Mouse (Mus musculus) spleen, adult 2 months (tissue): Measurements from ENCODE around the gene Garnl3. TPM values are rescaled to one million over a fixed set of nuclear protein-coding genes. Genes with fewer than 3 reads are reported as not detected.

Experiments used
- DNase-seq, 2 experiments: peaks; one replicate each; pipeline versions ENCODE4 v3.0.0 to v3.0.0-alpha.2; 2012 to 2021; ENCODE audit warnings: low spot score in 2 of 2, low read depth in 1 of 2
- H3K27ac ChIP-seq: fragments of 200-500 bp; 2 replicates; pipeline ENCODE4 v1.5.1; 2012; ENCODE audit warnings: low read length, inconsistent platforms; ENCODE audit not compliant: insufficient read depth
- H3K27me3 ChIP-seq: fragments of 200-500 bp; 2 replicates; pipeline ENCODE4 v1.6.1; 2012; ENCODE audit warnings: mild to moderate bottlenecking, moderate library complexity, low read length, inconsistent platforms; ENCODE audit not compliant: control insufficient read depth, insufficient read depth
- H3K36me3 ChIP-seq: fragments of 200-500 bp; 2 replicates; pipeline ENCODE4 v1.6.1; 2012; ENCODE audit warnings: mild to moderate bottlenecking, low read length, inconsistent platforms; ENCODE audit not compliant: control insufficient read depth, insufficient read depth
- H3K4me1 ChIP-seq: fragments of 200-500 bp; 2 replicates; pipeline ENCODE4 v1.6.1; 2011; ENCODE audit warnings: inconsistent platforms; ENCODE audit not compliant: control insufficient read depth, insufficient read depth, insufficient read length
- H3K4me3 ChIP-seq: fragments of 200-500 bp; 2 replicates; pipeline ENCODE4 v1.5.1; 2011; ENCODE audit warnings: mild to moderate bottlenecking, inconsistent platforms; ENCODE audit not compliant: insufficient read depth, insufficient read length; ENCODE audit errors: extremely low read depth
- CTCF ChIP-seq: fragments of 200-500 bp; IDR thresholded peaks from 2 replicates; pipeline ENCODE4 v1.5.1; 2011; ENCODE audit warnings: mild to moderate bottlenecking, inconsistent platforms; ENCODE audit not compliant: insufficient read depth, insufficient read length, insufficient replicate concordance; ENCODE audit errors: extremely low read depth
- POLR2A ChIP-seq: fragments of 200-500 bp; IDR thresholded peaks from 2 replicates; pipeline ENCODE4 v1.6.1; 2011; ENCODE audit warnings: low read depth, low read length, inconsistent platforms
- WGBS: fragments of 180-500 bp; shearing (Covaris S2); methylation state at CpG from one replicate; pipeline ENCODE4 v1.1.7; 2018; 5-methylcytosine and 5-hydroxymethylcytosine counted together
- polyA plus RNA-seq: library from polyadenylated mRNA; depleted of rRNA; stranded (reverse); fragments of >200 nt; gene quantifications from 2 replicates; pipeline ENCODE4 v1.2.3, GENCODE M21; 2012

The Garnl3 gene
- polyA plus RNA-seq, 1 experiment: 1.9 TPM

DNA sequence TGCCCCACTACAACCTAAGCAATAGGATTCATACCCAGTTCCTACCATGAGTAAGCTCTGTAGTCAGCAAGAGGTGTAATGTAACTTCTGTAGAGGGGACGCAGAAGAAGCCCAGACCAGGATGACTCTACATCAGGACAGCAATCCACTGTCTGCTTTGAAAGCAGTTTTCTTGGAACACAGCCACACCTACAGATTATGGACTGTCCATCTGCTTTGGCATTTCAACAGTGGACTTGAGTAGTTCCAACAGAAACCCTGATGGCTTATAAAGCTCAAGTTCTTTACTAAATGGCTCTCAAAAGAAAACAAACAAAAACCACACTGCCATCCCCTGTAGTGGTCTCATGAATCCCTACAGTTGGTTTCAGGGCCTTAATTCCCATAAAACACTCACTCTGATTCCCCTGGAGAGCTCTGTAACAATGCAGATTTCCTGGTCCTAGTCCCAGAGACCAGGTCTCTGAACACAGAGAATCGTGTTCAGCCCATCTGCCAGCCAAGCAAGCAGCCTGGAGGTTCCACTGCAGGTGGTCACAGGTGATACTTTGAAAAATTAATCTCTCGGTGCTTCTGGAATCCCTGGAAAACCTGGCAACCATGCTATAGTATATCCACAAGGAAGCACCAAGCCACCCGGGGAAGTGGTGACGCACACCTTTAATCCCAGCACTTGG, 42.0 kb downstream of the Garnl3 start:
- no peak for DNase-seq
- TF ChIP-seq CTCF (no peak), POLR2A (no peak)
- 83% methylated on average over 5 of the region's 5 CpGs for WGBS
- H3K27ac ChIP-seq: no peak overlapping the region
- H3K4me1 ChIP-seq: no peaks in the 10 kb centered on the region
- no peak overlapping the region for H3K4me3 ChIP-seq
- H3K36me3 ChIP-seq: no peaks in the 10 kb centered on the region
- no peaks in the 10 kb centered on the region for H3K27me3 ChIP-seq

- H3K27me3 ChIP-seq: no peaks in the 10 kb centered on the region
- no peaks in the 10 kb centered on the region for H3K36me3 ChIP-seq
- no peak for TF ChIP-seq CTCF
- no peak for TF ChIP-seq POLR2A
- no peak overlapping the region for H3K27ac ChIP-seq
- no peaks in the 10 kb centered on the region for H3K4me1 ChIP-seq
- WGBS: 91% methylated on average over 7 of the region's 7 CpGs
- no peak for DNase-seq
- H3K4me3 ChIP-seq: no peak overlapping the region
Measured at GRCm38 (mm10) chr2:33086671-33087363, 44.6 kb downstream of the Garnl3 start.

DNA sequence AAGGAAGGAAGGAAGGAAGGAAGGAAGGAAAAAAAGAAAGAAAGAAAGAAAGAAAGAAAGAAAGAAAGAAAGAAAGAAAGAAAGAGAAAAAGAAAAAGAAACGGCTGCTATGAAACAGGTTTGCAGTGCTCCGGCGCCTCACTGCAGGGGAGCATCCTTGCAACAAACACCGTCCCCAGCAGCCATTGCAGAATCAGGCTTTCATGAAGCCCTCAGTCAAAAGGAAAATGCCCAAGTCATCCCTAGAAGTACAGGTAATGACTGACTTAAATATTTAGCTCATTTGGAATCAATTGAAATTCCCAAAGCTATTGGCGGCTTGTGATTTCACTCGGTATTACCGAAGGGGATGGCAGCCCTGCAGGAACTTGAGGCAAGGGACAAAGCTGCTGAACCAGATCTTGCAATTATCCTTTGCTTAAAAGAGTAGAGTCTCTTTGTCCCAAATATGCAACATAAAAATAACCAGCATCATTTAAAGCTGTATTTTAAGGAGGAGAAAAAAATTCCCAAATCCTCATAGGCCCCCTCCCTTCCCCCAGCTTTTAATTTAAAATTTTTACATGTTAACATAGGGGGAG, 45.3 kb downstream of the Garnl3 start:
- H3K4me3 ChIP-seq: no peak overlapping the region
- no peak for DNase-seq
- no peaks in the 10 kb centered on the region for H3K4me1 ChIP-seq
- no peak overlapping the region for H3K27ac ChIP-seq
- H3K36me3 ChIP-seq: no peaks in the 10 kb centered on the region
- H3K27me3 ChIP-seq: no peaks in the 10 kb centered on the region
- TF ChIP-seq CTCF (no peak), POLR2A (no peak)
- 86% methylated on average over 7 of the region's 7 CpGs for WGBS

DNA sequence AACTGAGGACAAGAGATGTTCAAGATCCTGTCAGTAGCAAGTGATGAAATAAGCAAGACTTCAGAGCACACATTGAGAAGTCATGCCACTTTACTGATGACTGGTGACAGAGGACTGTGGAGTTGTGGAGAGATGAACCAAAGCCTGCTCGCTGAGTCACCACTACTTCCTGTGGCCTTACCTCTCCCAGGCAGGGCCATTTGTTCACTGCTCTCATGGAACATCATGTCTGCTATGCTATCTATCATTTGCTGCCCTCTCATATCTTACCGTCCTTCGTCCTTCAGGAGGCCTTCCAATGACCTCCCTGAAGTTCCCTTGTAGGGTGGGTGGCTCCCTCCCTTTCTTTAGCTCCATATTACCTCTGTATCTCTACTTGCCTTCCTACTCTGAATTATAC, 47.2 kb downstream of the Garnl3 start:
- no peak overlapping the region for H3K27ac ChIP-seq
- H3K27me3 ChIP-seq: no peaks in the 10 kb centered on the region
- no peak for DNase-seq
- WGBS: 78% methylated on average over 3 of the region's 3 CpGs
- TF ChIP-seq POLR2A (no peak), CTCF (no peak)
- no peaks in the 10 kb centered on the region for H3K36me3 ChIP-seq
- H3K4me1 ChIP-seq: no peaks in the 10 kb centered on the region
- no peak overlapping the region for H3K4me3 ChIP-seq

GRCm38 (mm10) chr2:33080166-33080565, 51.3 kb downstream of the Garnl3 start:
- no peaks in the 10 kb centered on the region for H3K27me3 ChIP-seq
- no peak overlapping the region for H3K27ac ChIP-seq
- H3K36me3 ChIP-seq: no peaks in the 10 kb centered on the region
- H3K4me1 ChIP-seq: no peaks in the 10 kb centered on the region
- no peak for TF ChIP-seq POLR2A
- no peak for TF ChIP-seq CTCF
- DNase-seq: no peak
- H3K4me3 ChIP-seq: no peak overlapping the region
- WGBS: 84% methylated on average over 4 of the region's 4 CpGs

- TF ChIP-seq POLR2A (no peak), CTCF (no peak)
- Histone ChIP-seq H3K4me1 (no peaks in the 10 kb centered on the region), H3K4me3 (no peak overlapping the region), H3K27ac (no peak overlapping the region), H3K27me3 (no peaks in the 10 kb centered on the region), H3K36me3 (no peaks in the 10 kb centered on the region)
- 43% methylated on average over 3 of the region's 3 CpGs for WGBS
- no peak for DNase-seq
Measured at GRCm38 (mm10) chr2:33077252-33077651, 54.2 kb downstream of the Garnl3 start.

DNA sequence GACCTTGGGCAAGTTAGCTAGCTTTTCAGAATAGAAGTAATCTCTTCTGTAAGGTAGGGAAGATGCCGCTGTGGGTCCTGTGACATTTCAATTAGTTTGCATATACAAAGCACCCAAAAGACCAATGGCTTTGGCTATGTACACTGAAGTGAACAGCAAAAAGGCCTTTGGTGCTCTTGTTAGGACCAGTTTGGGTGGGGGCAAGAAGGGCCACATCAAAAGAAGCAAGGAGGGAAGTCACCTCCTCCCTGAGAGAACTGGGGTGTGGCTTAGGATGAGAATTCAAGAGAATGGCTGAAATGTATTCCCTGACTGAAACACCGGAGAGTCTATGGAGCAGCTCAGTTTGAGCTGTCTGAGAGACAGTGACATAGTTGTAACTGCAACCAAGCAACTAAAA, 56.5 kb downstream of the Garnl3 start:
- H3K27ac ChIP-seq: no peak overlapping the region
- H3K27me3 ChIP-seq: no peaks in the 10 kb centered on the region
- no peaks in the 10 kb centered on the region for H3K4me1 ChIP-seq
- 91% methylated on average over 2 of the region's 2 CpGs for WGBS
- TF ChIP-seq CTCF: no peak
- TF ChIP-seq POLR2A: no peak
- H3K36me3 ChIP-seq: no peaks in the 10 kb centered on the region
- DNase-seq: no peak
- H3K4me3 ChIP-seq: no peak overlapping the region
